Mouse (Mus musculus): Measurements from ENCODE around the gene Elac2.

DNA sequence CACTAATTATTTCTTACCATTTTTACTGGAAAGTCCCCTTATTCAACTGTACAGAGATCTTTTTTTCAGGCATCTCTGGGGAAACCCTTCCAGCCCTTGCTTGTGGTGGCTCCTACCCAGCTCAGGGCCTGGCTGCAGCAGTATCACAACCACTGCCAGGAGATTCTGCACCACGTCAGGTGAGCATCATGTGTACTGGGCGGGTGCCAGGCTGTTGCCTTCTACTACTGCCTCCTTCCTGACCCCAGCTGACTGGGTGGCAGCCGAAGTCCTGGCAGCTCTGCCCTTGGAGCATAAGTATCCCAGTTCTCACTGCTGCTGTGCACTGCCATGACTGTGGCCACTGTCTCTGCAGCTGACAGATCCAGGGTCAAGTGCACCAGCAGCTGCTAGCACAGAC lies 19.6 kb downstream of the Elac2 start:
- TF ChIP-seq POLR2A (IDR thresholded peaks at IDR 0.05; ENCODE audit: low read depth, low read length) (no peak), CTCF (conservative IDR thresholded peaks at IDR 0.05; ENCODE audit: insufficient read depth, insufficient read length, low read depth, low read length) (no peak)
